Mouse (Mus musculus): Measurements from ENCODE around the gene Gm11541. TPM values are rescaled to one million over a fixed set of nuclear protein-coding genes. Genes with fewer than 3 reads are reported as not detected.

The Gm11541 gene
- polyA plus RNA-seq (2021; fragmentation: Nextera tagmentation) = not detected in 2 replicates
- long read RNA-seq, experiment 1 = 0 reads
- long read RNA-seq, experiment 2 = 0 reads

DNA sequence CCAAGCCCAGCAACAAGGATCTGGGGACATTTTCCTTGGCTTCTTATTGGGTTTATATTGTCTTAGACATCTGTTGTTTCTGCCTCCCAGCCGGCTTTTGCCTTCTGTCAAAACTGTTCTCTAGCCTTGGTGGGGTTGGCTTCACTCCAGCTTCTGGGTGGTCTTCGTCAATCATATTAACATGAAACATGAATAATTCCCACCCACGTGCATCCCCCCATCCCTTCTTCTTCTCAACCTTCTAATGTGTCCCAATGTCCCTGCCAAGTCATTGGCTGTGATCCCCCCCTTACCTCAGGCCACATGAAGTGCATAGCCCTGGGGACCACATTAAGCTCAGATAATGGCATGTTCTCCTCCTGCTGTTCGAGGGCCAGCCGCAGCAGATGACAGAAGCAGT is at the start of gene Gm11541:
Gene Gm11541 (minus strand): TSS at position 28 of the 400 bp plus-strand sequence.

GRCm38 (mm10) chr11:94741732-94742272 is 37.5 kb upstream of the Gm11541 start, which contains the start of gene Cdc34b:
TSS of gene Cdc34b (plus strand) at chr11:94741782.

GRCm38 (mm10) chr11:94676754-94677606 is 27.3 kb downstream of the Gm11541 start, which contains the start of gene Xylt2:
TSS of gene Xylt2 (minus strand) at chr11:94677515.

GRCm38 (mm10) chr11:94653663-94654436 is 50.4 kb downstream of the Gm11541 start, which contains the start of the genes Mrpl27 and Eme1:
TSS of gene Mrpl27 (plus strand) at chr11:94653767.
TSS of gene Eme1 (minus strand) at chr11:94653964.

Other genes with a start within 250 kb of the Gm11541 start
- 6.8 and 7.1 TPM in 2 replicates for gene Cacna1g, start 230.3 kb downstream of the Gm11541 start, polyA plus RNA-seq (2021; fragmentation: Nextera tagmentation)
- gene Spata20, start 218.3 kb downstream of the Gm11541 start, polyA plus RNA-seq (2021; fragmentation: Nextera tagmentation) = 0.16 and 0.25 TPM in 2 replicates
- gene Epn3, start 204.5 kb downstream of the Gm11541 start, polyA plus RNA-seq (2021; fragmentation: Nextera tagmentation) = 0.50 and 0.56 TPM in 2 replicates
- gene Mycbpap, start 182.8 kb downstream of the Gm11541 start, polyA plus RNA-seq (2021; fragmentation: Nextera tagmentation) = 0.97 and 0.98 TPM in 2 replicates
- 4.5 and 5.5 TPM in 2 replicates for gene Rsad1, start 155.2 kb downstream of the Gm11541 start, polyA plus RNA-seq (2021; fragmentation: Nextera tagmentation)
- not detected in 2 replicates for gene Chad, start 139.5 kb downstream of the Gm11541 start, polyA plus RNA-seq (2021; fragmentation: Nextera tagmentation)
- gene Acsf2, start 102.6 kb downstream of the Gm11541 start, polyA plus RNA-seq (2021; fragmentation: Nextera tagmentation) = 3.9 and 8.6 TPM in 2 replicates
- 25.2 and 77.8 TPM in 2 replicates for gene Lrrc59, start 74.7 kb downstream of the Gm11541 start, polyA plus RNA-seq (2021; fragmentation: Nextera tagmentation)
- 139 and 181 TPM in 2 replicates for gene Mrpl27, start 50.7 kb downstream of the Gm11541 start, polyA plus RNA-seq (2021; fragmentation: Nextera tagmentation)
- 0.11 and 0.16 TPM in 2 replicates for gene Eme1, start 50.5 kb downstream of the Gm11541 start, polyA plus RNA-seq (2021; fragmentation: Nextera tagmentation)
- 9.1 and 12.1 TPM in 2 replicates for gene Xylt2, start 27.0 kb downstream of the Gm11541 start, polyA plus RNA-seq (2021; fragmentation: Nextera tagmentation)
- not detected in 2 replicates for gene Cdc34b, start 37.3 kb upstream of the Gm11541 start, polyA plus RNA-seq (2021; fragmentation: Nextera tagmentation)
- gene Tmem92, start 78.2 kb upstream of the Gm11541 start, polyA plus RNA-seq (2021; fragmentation: Nextera tagmentation) = not detected in 2 replicates
- gene Col1a1, start 231.7 kb upstream of the Gm11541 start, polyA plus RNA-seq (2021; fragmentation: Nextera tagmentation) = 1.2 and 3.4 TPM in 2 replicates